28 mouse cellular contexts compared by ENCODE assay signal in genomic region chr17:30481766-30482165, GRCm38 (mm10).
"Had no signal": no experiment of that assay in that cellular context is flagged by ENCODE, and none has a peak within 500 bp of the region (broad histone marks: within the 10 kb centered on the region; RNA-seq: fewer than 3 reads in every experiment).

No protein-coding gene starts in this region.

- H3K9me3 ChIP-seq: embryonic facial prominence, embryonic 12.5 days; embryonic facial prominence, embryonic 13.5 days; embryonic facial prominence, embryonic 15.5 days; forebrain, embryonic 12.5 days; forebrain, embryonic 13.5 days; forebrain, embryonic 15.5 days had no signal

- H3K4me1 ChIP-seq: embryonic facial prominence, embryonic 10.5 days; embryonic facial prominence, embryonic 12.5 days; embryonic facial prominence, embryonic 13.5 days; embryonic facial prominence, embryonic 15.5 days; forebrain, embryonic 12.5 days; forebrain, embryonic 15.5 days had no signal

- H3K27ac ChIP-seq: embryonic facial prominence, embryonic 10.5 days; embryonic facial prominence, embryonic 12.5 days; embryonic facial prominence, embryonic 13.5 days; embryonic facial prominence, embryonic 15.5 days; forebrain, embryonic 10.5 days; forebrain, embryonic 12.5 days; forebrain, embryonic 13.5 days; forebrain, embryonic 15.5 days; gastrocnemius, adult 2 months had no signal

- ATAC-seq: forebrain, embryonic 13.5 days; forebrain, embryonic 14.5 days; forebrain, embryonic 15.5 days; forebrain, embryonic 16.5 days; forebrain, postnatal 0 days had no signal

- DNase-seq: cerebellum, adult 18-20 months; cerebellum, adult 2 months; cerebellum, adult 8-10 months; cerebellum, adult 9-10 months; cerebellum, adult 9-11 months; cerebellum, postnatal 10 days; cerebellum, postnatal 14 days; cerebellum, postnatal 25 days; cerebellum, postnatal 36 days; embryo, embryonic 11 days; forebrain, postnatal 0 days; gastrocnemius, adult 2 months; gastrocnemius, postnatal 10 days; gastrocnemius, postnatal 14 days; gastrocnemius, postnatal 25 days; gastrocnemius, postnatal 36 days; heart, adult 18-20 months had no signal

- H3K4me3 ChIP-seq: embryonic facial prominence, embryonic 10.5 days; embryonic facial prominence, embryonic 12.5 days; embryonic facial prominence, embryonic 13.5 days; embryonic facial prominence, embryonic 15.5 days; erythroblast, embryonic 14.5 days; forebrain, embryonic 10.5 days; forebrain, embryonic 12.5 days; forebrain, embryonic 13.5 days; forebrain, embryonic 15.5 days; gastrocnemius, adult 2 months had no signal

- H3K36me3 ChIP-seq: embryonic facial prominence, embryonic 12.5 days; embryonic facial prominence, embryonic 13.5 days; embryonic facial prominence, embryonic 15.5 days; forebrain, embryonic 12.5 days; forebrain, embryonic 15.5 days had no signal

- H3K9ac ChIP-seq: embryonic facial prominence, embryonic 12.5 days; embryonic facial prominence, embryonic 13.5 days; embryonic facial prominence, embryonic 15.5 days; forebrain, embryonic 12.5 days; forebrain, embryonic 13.5 days; forebrain, embryonic 15.5 days; forebrain, postnatal 0 days had no signal

- H3K27me3 ChIP-seq: embryonic facial prominence, embryonic 12.5 days; embryonic facial prominence, embryonic 13.5 days; embryonic facial prominence, embryonic 15.5 days; forebrain, embryonic 12.5 days; forebrain, embryonic 13.5 days; forebrain, embryonic 15.5 days had no signal

- H3K4me2 ChIP-seq: embryonic facial prominence, embryonic 12.5 days; embryonic facial prominence, embryonic 13.5 days; embryonic facial prominence, embryonic 15.5 days; forebrain, embryonic 12.5 days; forebrain, embryonic 13.5 days; forebrain, embryonic 15.5 days had no signal
